Mouse (Mus musculus) adrenal gland, adult 2 months (tissue): Measurements from ENCODE around the gene Krt88. TPM values are rescaled to one million over a fixed set of nuclear protein-coding genes. Genes with fewer than 3 reads are reported as not detected.

Source experiments
- DNase-seq: peaks from one replicate; pipeline ENCODE4 v3.0.0; 2021
- long read RNA-seq: library from polyadenylated mRNA; stranded (forward); transcript quantifications from one replicate; pipeline ENCODE4 v2.0.0, GENCODE M21; 2021
- polyA plus RNA-seq: library from polyadenylated mRNA; depleted of rRNA; stranded (reverse); fragments of >200 nt; gene quantifications from 2 replicates; pipeline ENCODE4 v1.2.3, GENCODE M21; 2012; rRNA removed
- total RNA-seq, 2 experiments: library from RNA; stranded (reverse); gene quantifications; 2 replicates each; pipeline ENCODE4 v1.2.3; 2021

The Krt88 gene
- total RNA-seq (not detected), polyA plus RNA-seq (not detected in 2 replicates)
- long read RNA-seq = 0 reads

- no peak for DNase-seq
Measured at GRCm38 (mm10) chr15:101447444-101447843, at the start of gene Krt88. Krt88 (plus strand) TSS chr15:101447744.

- DNase-seq = no peak
Measured at GRCm38 (mm10) chr15:101398269-101398668, 49.3 kb upstream of the Krt88 start.

DNA sequence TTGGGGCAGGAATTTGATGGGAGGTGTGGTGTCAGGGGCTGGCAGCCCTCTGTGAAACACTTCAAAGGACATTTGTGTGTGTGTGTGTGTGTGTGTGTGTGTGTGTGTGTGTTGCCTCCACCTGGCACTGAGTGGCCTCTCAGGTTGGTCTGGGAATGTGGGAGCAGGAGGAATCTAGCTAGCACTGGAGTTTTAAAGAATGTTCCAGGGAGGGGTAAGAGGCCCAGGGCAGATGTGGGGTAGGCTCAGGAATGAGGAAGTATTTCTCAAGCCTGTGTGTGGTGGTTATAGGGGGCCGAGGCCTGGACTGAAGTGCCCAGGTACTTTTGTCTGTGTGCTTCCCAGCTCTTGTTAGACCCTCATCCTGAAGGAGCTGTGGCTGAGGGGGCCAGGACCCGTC, 36.8 kb upstream of the Krt88 start, which contains the start of gene Krt7:
Krt7 (plus strand) TSS at position 269 of the 400 bp plus-strand sequence.
- no peak for DNase-seq

DNA sequence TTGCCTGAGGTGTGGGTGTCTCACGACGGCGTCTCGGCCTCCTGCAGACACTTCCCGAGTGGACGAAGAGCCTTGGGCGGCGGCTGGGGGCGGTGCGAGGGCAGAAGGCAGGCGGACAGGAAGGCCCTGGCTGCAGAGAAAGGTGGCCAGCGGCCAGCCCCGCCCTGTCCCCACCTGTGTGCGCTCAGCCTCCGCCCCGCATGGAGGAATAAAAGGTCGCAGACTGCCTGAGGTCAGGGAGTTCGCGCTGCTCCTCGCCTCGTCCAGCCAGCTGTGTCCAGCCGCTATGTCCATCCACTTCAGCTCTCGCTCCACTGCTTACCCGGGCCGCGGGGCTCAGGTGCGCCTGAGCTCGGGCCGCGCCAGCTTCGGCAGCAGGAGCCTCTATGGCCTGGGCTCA, 35.4 kb upstream of the Krt88 start:
- no peak for DNase-seq

DNA sequence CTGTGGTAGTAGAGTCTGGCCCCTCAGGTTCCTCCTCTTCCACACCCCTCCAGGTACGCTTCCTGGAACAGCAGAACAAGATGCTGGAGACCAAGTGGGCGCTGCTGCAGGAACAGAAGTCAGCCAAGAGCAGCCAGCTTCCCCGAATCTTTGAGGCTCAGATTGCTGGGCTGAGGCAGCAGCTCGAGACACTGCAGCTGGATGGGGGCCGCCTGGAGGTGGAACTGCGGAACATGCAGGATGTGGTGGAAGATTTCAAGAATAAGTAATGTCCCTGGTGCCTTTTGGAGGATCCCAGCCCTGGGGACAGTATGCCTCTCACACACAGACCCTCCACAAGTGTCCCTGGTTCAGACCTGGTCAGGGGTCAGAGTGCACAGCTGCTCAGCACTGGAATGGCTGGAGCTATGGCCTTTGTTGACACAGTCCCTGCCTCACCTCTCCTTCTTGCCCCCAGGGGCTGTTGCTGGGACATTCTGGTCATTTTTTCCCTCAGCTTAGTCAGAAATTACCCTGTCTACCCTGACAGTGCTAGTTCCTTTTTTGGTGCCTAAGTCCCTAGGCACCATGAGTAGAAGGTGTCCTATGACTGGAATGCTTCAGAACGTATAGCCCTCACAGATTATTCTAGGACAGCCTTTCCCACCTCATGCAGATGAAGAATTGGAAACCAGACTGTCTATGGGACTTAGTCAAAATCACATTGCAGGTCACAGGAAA, 33.5 kb upstream of the Krt88 start:
- DNase-seq = no peak

DNA sequence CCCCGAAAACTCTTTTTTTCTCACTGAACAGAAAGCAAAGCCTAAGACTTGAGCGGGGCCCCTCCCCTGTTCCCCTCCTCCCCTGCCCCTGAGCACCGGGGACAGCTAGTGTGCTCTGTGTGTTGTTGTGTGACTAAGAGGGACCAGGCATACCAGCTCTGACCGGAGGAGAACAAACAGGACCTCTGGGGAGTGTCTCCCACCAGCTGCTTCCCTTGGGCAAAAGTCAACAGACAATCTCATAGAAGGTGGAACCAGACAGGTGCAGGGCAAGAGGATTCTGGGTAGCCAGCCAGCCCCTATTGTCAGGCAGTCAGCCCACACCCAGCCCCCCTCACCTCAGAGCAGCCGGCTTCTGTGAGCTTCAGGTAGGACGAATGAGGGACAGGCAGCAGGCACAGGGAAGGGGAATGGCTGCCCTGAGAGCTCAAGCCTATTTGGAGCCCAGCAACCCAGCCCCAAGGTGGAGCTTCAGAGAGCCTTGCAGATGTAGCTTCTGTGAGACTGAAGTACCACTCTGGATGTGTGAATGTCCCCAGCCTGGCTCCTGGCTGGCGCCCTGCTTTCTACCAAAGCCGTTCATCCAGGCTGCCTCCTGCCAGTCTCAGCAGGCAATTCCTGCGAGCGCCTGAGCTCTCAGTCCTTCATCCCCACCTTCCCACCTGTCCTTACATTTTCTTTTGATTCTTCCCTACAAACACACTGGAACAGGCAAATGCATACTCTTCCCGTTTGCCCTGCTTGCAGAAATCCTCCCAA, 32.6 kb upstream of the Krt88 start:
- DNase-seq = no peak

DNA sequence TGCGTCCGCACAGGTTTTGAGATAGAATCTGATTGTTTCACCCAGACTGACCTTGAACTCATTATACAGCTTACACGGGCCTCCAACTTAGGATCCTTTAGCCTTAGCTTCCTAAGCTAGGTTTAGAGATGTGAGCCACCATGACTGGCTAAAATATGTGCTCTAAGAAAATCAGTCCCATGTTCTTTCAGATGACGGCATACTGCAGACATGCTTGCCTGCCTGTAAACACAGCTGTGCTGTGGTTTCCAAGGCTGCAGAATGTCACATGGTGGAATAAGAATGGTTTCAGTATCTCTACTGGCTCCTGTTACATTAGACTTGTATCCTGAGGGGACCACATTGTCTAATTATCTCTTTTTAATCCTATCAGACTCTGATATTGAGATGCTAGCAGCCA, 28.6 kb upstream of the Krt88 start:
- DNase-seq = no peak

- no peak for DNase-seq
Measured at GRCm38 (mm10) chr15:101420903-101421302, 26.6 kb upstream of the Krt88 start.

GRCm38 (mm10) chr15:101424914-101425313, 22.6 kb upstream of the Krt88 start:
- no peak for DNase-seq

- no peak for DNase-seq
Measured at GRCm38 (mm10) chr15:101436611-101437010, 10.9 kb upstream of the Krt88 start.

DNA sequence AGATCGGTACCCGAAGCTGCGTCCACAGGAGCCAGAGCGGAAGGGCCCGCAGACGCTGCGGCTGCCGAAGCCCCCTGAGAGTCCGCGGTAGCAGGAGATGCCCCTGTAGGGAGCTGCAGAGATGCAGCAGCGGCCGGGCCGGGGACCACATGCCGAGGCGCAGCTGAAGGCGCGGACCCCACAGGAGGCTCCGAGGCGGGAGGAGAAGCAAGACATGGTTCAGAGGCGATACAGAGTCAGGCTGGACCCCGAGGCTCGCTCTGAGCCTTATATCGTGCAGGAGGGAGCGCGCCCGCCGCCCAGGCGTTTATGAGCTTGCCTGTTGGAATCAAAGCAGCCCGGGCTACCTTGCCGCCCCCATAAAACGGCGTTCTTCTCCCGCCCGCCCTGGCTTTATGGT, 9.0 kb upstream of the Krt88 start, which contains the start of gene Krt87:
Krt87 (minus strand) TSS at position 250 of the 400 bp plus-strand sequence.
- no peak for DNase-seq

DNA sequence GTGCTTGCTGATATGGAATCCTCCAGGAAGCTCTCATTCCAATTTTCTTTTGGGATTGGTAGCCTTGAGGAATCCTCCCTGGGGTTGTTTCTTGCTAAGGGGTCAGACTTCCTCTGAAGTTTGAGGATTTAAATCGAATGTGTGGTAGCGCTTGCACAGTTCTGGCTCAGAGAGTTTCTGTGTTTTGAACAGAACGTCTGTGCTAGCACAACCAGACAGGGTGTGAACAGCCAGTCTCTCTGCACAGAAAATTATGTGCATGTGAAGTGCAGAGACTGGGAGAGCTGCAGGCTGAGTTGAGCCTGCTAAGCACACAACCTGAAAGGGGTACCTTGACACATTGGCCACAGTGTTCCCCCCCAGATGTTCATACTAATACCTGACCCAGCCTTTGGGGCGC, 6.7 kb upstream of the Krt88 start:
- no peak for DNase-seq

- no peak for DNase-seq
Measured at GRCm38 (mm10) chr15:101446572-101446971, 972 bp upstream of the Krt88 start.

DNA sequence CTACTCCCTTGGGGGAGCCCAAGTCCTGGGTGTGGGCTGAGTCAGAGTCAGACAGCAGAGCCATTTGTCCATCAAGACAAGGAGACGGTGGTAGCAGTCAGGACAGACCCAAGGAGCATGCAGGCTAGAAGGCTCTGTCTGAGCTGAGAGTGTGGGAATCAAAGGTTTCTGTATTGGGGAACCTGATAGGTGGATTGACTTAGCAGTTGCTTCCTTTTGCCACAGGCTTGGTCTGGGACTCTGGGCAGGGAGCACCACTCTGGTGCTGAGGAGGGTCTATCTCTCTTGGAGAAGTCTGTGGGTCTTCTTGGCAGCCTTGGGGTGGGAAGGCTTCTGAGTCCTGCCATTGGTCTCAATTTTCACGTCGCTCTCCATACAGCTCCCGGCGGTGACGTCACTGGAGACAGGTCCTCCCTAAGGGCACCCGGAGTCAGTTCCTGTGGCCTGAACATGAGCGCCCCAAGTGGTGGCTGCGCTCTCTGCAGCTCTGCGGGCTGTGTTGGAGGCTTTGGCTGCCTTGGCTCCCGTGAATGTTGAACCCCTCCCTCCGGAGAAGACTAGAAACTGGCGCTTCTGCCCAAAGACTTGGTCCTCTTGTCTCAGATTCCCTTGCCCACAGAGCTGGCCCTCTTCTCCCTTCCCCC, 5.7 kb downstream of the Krt88 start:
- DNase-seq = peak; percentile 80

GRCm38 (mm10) chr15:101454774-101455173, 7.2 kb downstream of the Krt88 start:
- DNase-seq = no peak

DNA sequence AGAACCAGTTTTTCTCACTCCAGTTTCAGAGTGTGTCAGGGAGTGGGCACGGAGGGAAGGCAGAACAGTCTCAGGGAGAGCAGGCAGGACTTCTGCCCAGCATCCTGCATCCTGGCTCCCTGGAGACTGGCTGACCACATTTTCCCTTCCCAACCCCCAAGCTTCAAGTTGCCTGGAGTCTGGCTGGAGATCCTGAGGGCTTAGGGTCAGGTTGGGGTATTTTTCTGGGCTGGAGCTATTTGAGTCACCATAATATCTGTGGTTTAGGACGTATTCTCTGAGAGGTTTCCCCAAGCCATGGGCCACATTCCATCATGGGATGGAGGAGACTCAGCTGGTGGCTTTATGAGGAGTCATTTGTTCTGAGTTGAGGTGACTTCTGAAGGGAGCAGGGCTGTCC, 7.7 kb downstream of the Krt88 start:
- no peak for DNase-seq

GRCm38 (mm10) chr15:101455891-101456290, 8.3 kb downstream of the Krt88 start:
- no peak for DNase-seq

DNA sequence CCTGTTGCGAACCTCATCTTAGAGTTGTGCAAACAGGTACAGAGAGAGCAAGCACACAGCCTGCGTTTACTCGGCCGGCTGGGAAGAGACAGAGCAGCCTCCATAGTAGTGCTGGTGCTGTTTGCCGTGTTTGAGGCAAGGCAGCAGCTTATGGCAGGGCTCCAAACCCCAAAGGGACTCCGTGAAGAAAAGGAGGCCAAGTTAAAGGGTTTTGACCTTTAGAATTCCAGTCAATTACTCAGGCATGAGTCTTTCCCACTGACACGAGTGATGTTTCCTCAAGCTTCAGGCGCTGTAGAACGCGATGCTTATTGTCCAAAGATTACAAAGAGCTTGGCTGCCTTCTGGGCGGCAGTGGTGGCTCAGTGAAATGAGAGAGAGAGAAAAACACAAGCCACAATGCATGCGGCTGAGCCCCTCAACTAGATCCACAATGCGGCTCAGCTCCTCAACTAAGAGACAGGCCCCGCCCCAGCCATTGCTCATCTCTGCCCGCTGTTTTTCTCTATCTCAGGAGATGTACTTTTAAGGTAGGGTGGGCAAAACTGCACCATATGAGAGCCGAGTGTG, 10.9 kb downstream of the Krt88 start:
- DNase-seq = peak; percentile 23

GRCm38 (mm10) chr15:101459283-101459682, 11.7 kb downstream of the Krt88 start:
- no peak for DNase-seq

DNA sequence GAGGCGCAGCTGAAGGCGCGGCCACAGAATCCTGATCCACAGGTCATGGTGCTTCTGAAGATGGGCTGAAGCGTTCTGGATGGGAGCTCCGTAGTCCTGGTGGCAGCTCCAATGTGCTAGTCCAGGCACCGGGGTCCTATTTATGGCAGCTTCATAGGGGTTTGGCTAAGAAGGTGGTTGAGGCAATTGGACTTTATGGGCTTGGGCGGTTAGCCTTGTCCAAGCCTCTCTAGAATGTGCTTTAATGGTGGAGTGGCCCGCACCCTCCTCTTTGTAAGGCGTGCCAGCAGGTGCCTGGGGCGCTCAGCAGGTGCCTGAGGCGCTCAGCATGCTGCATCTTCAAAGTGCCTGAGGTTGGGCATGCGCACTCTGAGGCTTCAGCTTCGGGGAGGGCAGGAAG, 16.1 kb downstream of the Krt88 start, which contains the start of gene Krt81:
Krt81 (minus strand) TSS at position 101 of the 400 bp plus-strand sequence.
- DNase-seq = no peak

DNA sequence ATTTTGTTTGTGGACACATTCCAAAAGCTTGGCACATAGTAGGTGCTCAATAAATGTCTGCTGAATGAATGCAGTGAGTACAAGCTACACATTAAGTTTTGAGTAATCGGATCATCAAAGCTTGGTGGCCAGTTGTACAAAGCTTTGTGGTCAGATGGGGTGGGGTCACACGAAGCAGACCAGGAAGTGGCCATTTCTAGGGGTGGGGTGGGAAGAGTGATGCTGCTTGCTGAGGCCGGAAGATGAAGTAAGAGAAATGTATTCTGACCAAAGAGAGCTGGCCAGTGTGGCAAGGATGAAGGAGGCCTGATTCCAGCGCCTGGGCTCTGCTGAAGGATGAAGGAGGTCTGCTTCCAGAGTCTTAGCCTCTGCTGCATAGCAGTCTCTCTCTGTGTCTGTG, 21.5 kb downstream of the Krt88 start:
- no peak for DNase-seq

DNA sequence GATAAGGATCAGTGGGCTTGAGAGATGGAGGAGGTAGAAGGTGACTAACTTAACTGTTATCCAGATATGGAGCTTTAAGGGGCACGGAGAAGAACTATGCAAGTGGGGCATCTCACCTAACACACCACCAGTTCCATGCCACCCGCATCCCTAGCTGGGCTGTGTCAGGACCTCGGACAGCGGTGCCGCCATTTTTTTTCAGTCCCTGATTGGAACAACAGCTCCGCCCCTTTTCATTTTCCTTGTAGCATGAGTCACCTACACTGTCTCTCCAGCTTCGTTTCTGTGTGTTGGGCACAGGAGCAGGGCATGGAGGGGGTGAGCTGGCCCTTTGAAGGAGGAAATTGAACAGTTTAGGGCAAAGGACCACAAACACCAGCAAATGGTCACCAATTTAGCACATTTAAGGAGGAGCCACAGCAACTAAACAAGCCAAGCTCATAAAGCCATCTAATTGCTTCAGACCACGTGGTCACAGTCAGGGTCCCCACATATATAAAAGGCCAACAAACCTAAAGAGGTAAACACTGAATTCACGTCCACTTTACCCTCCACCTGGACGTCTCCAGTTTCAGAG, 25.5 kb downstream of the Krt88 start, which contains the start of gene Krt86:
Krt86 (plus strand) TSS at position 527 of the 577 bp plus-strand sequence.
- DNase-seq = peak; percentile 65
